Mouse (Mus musculus): ENCODE data around the gene Parp14. TPM values are rescaled to one million over a fixed set of nuclear protein-coding genes. Genes with fewer than 3 reads are reported as not detected.

Parp14 gene
- polyA plus RNA-seq (2014; fragmentation: Nextera tagmentation; extraction: Ambion mirVana): 0.36 and 0.50 TPM in 2 replicates

DNA sequence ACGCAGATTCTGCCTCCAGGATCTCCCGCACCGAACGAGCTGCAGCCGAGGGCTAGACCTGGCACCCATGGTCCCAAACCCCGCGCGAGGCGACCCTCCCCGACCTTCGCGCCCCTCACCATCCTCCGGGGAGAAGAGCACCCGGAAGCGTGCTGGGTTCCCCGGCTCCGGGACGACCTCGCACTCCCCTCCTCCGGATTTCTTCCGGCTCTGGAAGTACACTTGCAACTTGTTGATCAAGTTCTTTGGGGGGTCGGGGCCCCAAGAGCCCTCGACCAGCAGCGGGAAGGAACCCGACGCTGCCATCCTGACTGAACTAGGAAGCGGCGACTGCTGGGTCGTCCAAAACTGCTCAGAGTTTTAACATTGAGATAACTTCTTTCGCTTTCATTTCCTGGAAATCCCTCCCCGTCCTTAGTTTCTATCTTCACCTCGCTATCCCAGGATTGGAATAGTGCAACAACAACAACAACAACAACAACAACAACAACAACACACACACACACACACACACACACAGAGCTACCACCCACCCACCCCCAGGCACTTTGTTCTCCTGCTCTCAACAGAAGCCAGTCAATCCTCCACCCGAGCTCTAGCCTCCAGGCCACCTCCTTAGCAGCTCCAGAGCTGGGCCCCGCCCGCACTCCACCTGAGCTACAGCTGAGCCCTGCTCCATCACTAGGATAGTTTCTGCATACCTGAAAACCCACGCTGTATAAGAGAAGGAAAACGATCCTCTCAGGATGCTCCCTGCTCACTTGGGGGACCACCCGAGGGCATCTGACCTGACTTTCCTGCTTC is at the start of gene Parp14:
Parp14 (minus strand) TSS at position 497 of the 804 bp plus-strand sequence.
- Histone ChIP-seq H3K4me3 (ENCODE audit: low read depth, low read length) (peak within 1 kb of the TSS; percentile 58), H3K4me2 (ENCODE audit: low read depth, severe bottlenecking) (peak within 1 kb of the TSS; percentile 93), H3K9me3 (ENCODE audit: control insufficient read depth, low read length) (no peaks in the 10 kb centered on the region), H3K36me3 (ENCODE audit: control insufficient read depth, insufficient read depth, low read length) (no peaks in the 10 kb centered on the region), H3K9ac (ENCODE audit: low read length) (peak within 1 kb of the TSS; percentile 71), H3K27ac (replicated peaks; ENCODE audit: low read depth, low read length) (no peak within 1 kb of the TSS), H3K4me1 (ENCODE audit: control insufficient read depth, insufficient read depth, low read length) (no peaks in the 10 kb centered on the region), H3K27me3 (ENCODE audit: control insufficient read depth, insufficient read depth, low read length) (peaks cover 13% of the 10 kb centered on the region)
- ATAC-seq (ENCODE audit: insufficient number of reproducible peaks, low FRiP score, low TSS enrichment, low read depth): 0 out of 2 replicates have a peak, but pooled peaks have one; percentile 39
- WGBS: 1% methylated on average over 37 of the region's 38 CpGs
- DNase-seq (ENCODE audit: low spot score): peak; percentile 60

DNA sequence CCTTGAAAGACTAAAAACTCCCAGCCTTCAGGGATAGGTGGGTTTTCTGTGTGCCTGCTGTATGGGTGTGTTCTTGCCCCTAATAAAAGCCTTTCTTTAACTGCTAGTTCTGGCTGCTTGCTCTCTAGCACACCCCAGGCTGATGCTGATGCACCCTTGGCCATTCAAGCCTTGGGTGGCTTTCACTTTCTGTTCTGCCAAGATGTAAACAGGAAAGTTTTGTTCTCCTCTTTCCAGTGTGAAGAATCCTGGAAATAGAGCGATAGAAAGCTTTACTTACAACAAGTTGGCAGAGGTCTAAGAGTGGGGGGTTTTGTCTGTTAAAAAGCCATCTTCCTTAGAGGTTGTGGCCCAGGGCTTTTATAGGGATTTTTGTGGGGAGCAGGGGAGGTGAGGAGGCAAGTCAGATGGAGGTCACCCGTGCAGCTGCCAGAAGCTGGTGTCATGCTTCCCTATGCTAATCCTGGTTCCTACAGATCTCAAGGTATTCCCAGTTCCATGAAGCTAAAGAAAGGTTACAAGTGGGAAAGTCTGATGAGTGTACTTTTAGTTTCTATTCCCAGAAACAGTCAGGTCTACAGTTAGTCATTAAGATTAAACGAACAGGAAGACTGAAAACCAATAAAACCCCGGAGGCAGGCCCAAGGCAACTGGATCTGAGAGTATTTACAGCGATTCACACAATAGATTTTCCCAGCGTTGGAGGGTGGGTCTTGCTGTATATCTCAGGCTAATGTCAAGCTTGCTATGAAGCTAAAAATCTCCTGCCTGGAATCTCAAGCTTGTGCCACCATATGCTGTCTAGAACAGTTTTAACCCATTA is 47.6 kb upstream of the Parp14 start:
- WGBS: 56% methylated on average over 6 of the region's 6 CpGs
- DNase-seq (ENCODE audit: low spot score) (no peak), ATAC-seq (ENCODE audit: insufficient number of reproducible peaks, low FRiP score, low TSS enrichment, low read depth) (no peak)

DNA sequence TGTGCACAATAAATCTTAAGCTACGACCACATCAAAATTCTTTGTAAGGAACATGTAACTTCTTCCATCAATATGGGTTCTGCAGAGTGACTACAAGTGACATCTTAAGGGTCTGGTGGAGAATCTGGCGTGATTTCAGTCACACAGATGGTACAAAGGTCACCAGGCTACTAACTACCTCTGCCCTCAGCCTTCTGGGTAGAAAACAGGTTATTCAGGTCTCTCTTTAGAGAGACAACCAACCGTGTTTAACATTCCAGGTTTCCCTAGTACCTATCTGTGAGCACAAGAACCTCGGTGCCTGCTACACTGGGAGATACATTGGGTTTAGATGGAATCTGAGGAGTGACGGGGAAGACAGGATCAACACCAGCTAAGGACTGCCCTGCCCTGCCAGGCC is 43.0 kb upstream of the Parp14 start:
- H3K4me2 ChIP-seq (ENCODE audit: low read depth, severe bottlenecking): no peak overlapping the region
- H3K4me1 ChIP-seq (ENCODE audit: control insufficient read depth, insufficient read depth, low read length): no peaks in the 10 kb centered on the region
- ATAC-seq (ENCODE audit: insufficient number of reproducible peaks, low FRiP score, low TSS enrichment, low read depth) (no peak), DNase-seq (ENCODE audit: low spot score) (no peak)
- no peaks in the 10 kb centered on the region for H3K9me3 ChIP-seq (ENCODE audit: control insufficient read depth, low read length)
- H3K9ac ChIP-seq (ENCODE audit: low read length): no peak overlapping the region
- WGBS: 69% methylated on average over 5 of the region's 5 CpGs
- H3K27ac ChIP-seq (replicated peaks; ENCODE audit: low read depth, low read length): no peak overlapping the region
- H3K4me3 ChIP-seq (ENCODE audit: low read depth, low read length): no peak overlapping the region
- no peaks in the 10 kb centered on the region for H3K36me3 ChIP-seq (ENCODE audit: control insufficient read depth, insufficient read depth, low read length)
- H3K27me3 ChIP-seq (ENCODE audit: control insufficient read depth, insufficient read depth, low read length): no peaks in the 10 kb centered on the region

More for the DNA sequence above, 47.6 kb upstream of the Parp14 start:
- no peak overlapping the region for H3K9ac ChIP-seq (ENCODE audit: low read length)
- no peaks in the 10 kb centered on the region for H3K36me3 ChIP-seq (ENCODE audit: control insufficient read depth, insufficient read depth, low read length)
- H3K9me3 ChIP-seq (ENCODE audit: control insufficient read depth, low read length): no peaks in the 10 kb centered on the region
- no peaks in the 10 kb centered on the region for H3K4me1 ChIP-seq (ENCODE audit: control insufficient read depth, insufficient read depth, low read length)
- no peaks in the 10 kb centered on the region for H3K27me3 ChIP-seq (ENCODE audit: control insufficient read depth, insufficient read depth, low read length)
- no peak overlapping the region for H3K4me3 ChIP-seq (ENCODE audit: low read depth, low read length)
- no peak overlapping the region for H3K4me2 ChIP-seq (ENCODE audit: low read depth, severe bottlenecking)
- no peak overlapping the region for H3K27ac ChIP-seq (replicated peaks; ENCODE audit: low read depth, low read length)

DNA sequence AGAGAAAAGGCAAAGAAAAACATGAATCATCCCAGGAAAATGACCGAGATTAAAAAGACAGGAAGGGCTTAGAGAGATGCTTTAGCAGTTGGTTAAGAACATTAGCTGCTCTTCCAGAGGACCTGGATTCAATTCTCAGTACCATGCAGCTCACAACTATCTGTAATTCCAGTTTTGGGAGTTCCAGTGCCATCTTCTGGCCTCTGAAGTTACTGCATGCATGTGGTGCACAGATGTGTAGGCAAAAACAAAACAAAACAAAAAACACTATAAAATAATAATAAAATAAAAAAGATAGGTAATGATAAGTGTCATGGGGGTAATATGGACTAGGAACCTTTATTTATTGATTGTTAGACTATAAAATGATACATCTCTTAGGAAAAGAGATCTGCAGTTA is 42.2 kb upstream of the Parp14 start:
- DNase-seq (ENCODE audit: low spot score) (peak; percentile 29), ATAC-seq (ENCODE audit: insufficient number of reproducible peaks, low FRiP score, low TSS enrichment, low read depth) (no peak)
- Histone ChIP-seq H3K4me3 (ENCODE audit: low read depth, low read length) (no peak overlapping the region), H3K9me3 (ENCODE audit: control insufficient read depth, low read length) (no peaks in the 10 kb centered on the region), H3K27ac (replicated peaks; ENCODE audit: low read depth, low read length) (no peak overlapping the region), H3K36me3 (ENCODE audit: control insufficient read depth, insufficient read depth, low read length) (no peaks in the 10 kb centered on the region), H3K27me3 (ENCODE audit: control insufficient read depth, insufficient read depth, low read length) (no peaks in the 10 kb centered on the region), H3K4me2 (ENCODE audit: low read depth, severe bottlenecking) (no peak overlapping the region), H3K9ac (ENCODE audit: low read length) (no peak overlapping the region), H3K4me1 (ENCODE audit: control insufficient read depth, insufficient read depth, low read length) (no peaks in the 10 kb centered on the region)
- WGBS: 69% methylated on average over 1 of the region's 1 CpGs

DNA sequence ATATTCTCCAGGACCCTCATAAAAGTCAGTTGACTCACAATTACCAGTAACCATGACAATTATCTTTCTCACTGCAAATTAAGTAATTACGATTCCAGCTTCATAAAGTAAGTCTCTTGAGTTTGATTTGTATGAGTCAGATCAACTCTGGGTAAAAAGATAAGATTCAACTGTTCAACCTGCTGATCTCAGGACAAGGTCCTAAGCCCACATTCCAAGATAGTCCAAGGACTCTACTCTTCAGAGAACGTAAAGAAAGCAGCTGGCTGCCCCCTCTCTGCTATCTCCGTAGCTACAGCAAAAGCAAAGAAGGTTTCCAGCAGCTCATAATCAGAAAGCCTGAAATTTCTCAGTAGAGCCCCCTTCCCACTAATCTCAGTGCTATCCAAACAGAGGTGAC is 40.1 kb upstream of the Parp14 start:
- Histone ChIP-seq H3K27me3 (ENCODE audit: control insufficient read depth, insufficient read depth, low read length) (no peaks in the 10 kb centered on the region), H3K36me3 (ENCODE audit: control insufficient read depth, insufficient read depth, low read length) (no peaks in the 10 kb centered on the region), H3K4me2 (ENCODE audit: low read depth, severe bottlenecking) (no peak overlapping the region), H3K27ac (replicated peaks; ENCODE audit: low read depth, low read length) (no peak overlapping the region), H3K9me3 (ENCODE audit: control insufficient read depth, low read length) (no peaks in the 10 kb centered on the region), H3K4me1 (ENCODE audit: control insufficient read depth, insufficient read depth, low read length) (no peaks in the 10 kb centered on the region), H3K9ac (ENCODE audit: low read length) (no peak overlapping the region), H3K4me3 (ENCODE audit: low read depth, low read length) (no peak overlapping the region)
- no peak for ATAC-seq (ENCODE audit: insufficient number of reproducible peaks, low FRiP score, low TSS enrichment, low read depth)
- DNase-seq (ENCODE audit: low spot score): no peak
- 89% methylated on average over 3 of the region's 3 CpGs for WGBS

DNA sequence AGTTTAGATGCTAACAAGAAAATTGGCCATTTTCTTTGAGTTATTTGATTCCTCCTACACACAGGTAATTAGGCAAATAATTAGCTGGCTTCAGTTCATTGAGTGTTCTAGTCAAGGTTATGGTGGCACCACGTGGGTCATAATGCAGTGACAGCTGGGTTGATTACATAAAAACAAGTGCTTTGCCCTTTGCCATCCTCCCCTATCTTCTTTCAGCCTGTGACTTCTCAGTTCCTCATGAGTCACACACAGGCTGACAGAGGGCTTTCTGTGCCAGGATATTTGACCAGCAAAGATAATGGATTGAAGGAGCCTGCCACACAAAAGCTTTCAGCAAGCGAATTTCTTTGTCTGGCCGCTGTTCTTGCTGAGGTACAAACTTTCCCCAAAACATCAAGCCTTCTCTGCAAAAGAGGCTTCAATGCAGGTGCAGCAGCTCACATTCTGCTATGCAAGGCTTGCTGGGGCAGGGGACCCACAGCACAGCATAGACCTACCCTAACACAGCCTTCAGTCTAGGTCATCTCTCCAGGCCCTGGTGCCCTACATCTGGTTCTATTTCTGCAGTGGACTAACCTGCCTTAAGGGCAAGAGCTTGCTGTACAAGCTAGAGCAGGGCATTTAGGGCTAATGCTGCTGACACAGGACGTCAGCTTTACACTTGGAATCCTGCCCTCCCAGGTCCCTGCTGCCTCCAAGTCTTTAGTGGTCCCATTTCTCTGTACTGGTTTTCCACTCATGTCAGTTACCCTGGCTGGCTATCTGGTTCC is 36.3 kb upstream of the Parp14 start:
- Histone ChIP-seq H3K36me3 (ENCODE audit: control insufficient read depth, insufficient read depth, low read length) (no peaks in the 10 kb centered on the region), H3K27me3 (ENCODE audit: control insufficient read depth, insufficient read depth, low read length) (no peaks in the 10 kb centered on the region), H3K4me1 (ENCODE audit: control insufficient read depth, insufficient read depth, low read length) (no peaks in the 10 kb centered on the region), H3K4me3 (ENCODE audit: low read depth, low read length) (no peak overlapping the region), H3K27ac (replicated peaks; ENCODE audit: low read depth, low read length) (no peak overlapping the region), H3K9ac (ENCODE audit: low read length) (no peak overlapping the region), H3K9me3 (ENCODE audit: control insufficient read depth, low read length) (no peaks in the 10 kb centered on the region), H3K4me2 (ENCODE audit: low read depth, severe bottlenecking) (no peak overlapping the region)
- ATAC-seq (ENCODE audit: insufficient number of reproducible peaks, low FRiP score, low TSS enrichment, low read depth) (no peak), DNase-seq (ENCODE audit: low spot score) (no peak)
- WGBS: 70% methylated on average over 4 of the region's 4 CpGs

DNA sequence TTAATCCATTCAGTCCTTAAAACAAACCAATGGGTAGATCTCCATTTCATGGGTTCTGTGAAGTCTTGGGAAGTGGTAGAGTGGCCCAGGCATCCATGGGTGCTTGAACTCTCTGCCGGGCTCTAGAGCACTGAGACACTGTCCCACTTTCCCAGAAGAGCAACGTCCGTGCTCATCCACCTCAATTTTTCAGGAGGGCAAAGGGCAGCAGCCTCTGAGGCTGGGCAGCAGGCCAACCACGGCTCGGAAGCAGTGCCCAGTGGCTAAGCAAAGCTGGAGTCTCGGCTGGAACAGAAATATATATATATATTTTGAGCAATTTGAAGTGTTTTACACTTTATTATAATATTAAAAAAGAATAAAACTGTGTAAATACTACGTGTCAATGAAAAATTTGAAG is 35.5 kb upstream of the Parp14 start:
- no peak for ATAC-seq (ENCODE audit: insufficient number of reproducible peaks, low FRiP score, low TSS enrichment, low read depth)
- WGBS: 88% methylated on average over 7 of the region's 7 CpGs

DNA sequence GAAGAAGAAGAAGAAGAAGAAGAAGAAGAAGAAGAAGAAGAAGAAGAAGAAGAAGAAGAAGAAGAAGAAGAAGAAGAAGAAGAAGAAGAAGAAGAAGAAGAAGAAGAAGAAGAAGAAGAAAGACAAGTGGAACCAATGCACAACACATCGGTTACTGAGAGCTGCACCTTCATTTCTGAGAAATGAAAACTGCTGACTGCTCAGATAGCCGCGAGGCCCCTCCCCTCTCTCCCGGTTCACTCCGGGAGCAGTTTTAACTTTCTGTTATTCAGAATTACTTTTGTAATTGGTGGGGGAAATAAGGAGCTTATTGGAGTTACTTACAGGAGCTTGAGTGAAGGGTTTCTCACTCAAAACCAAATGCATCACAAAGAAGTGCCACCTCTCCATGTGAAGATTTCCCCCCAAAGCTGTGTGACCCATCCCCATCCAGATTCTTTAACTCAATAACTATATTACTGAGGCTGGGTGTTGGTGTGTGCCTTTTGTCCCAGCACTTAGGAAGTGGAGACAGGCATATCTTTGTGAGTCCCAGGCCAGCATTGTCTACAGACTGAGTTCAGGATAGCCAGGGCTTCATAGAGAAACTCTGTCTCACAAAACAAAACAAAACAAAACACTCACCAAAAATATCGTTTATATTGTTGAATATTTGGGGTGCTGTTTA is 34.6 kb upstream of the Parp14 start:
- WGBS: 80% methylated on average over 6 of the region's 6 CpGs
- Histone ChIP-seq H3K4me1 (ENCODE audit: control insufficient read depth, insufficient read depth, low read length) (no peaks in the 10 kb centered on the region), H3K36me3 (ENCODE audit: control insufficient read depth, insufficient read depth, low read length) (no peaks in the 10 kb centered on the region), H3K27me3 (ENCODE audit: control insufficient read depth, insufficient read depth, low read length) (no peaks in the 10 kb centered on the region), H3K4me3 (ENCODE audit: low read depth, low read length) (no peak overlapping the region), H3K27ac (replicated peaks; ENCODE audit: low read depth, low read length) (no peak overlapping the region), H3K4me2 (ENCODE audit: low read depth, severe bottlenecking) (no peak overlapping the region), H3K9me3 (ENCODE audit: control insufficient read depth, low read length) (no peaks in the 10 kb centered on the region), H3K9ac (ENCODE audit: low read length) (no peak overlapping the region)
- ATAC-seq (ENCODE audit: insufficient number of reproducible peaks, low FRiP score, low TSS enrichment, low read depth) (no peak), DNase-seq (ENCODE audit: low spot score) (no peak)

More for the DNA sequence above, 35.5 kb upstream of the Parp14 start:
- Histone ChIP-seq H3K27me3 (ENCODE audit: control insufficient read depth, insufficient read depth, low read length) (no peaks in the 10 kb centered on the region), H3K4me3 (ENCODE audit: low read depth, low read length) (no peak overlapping the region), H3K27ac (replicated peaks; ENCODE audit: low read depth, low read length) (no peak overlapping the region), H3K4me2 (ENCODE audit: low read depth, severe bottlenecking) (no peak overlapping the region), H3K36me3 (ENCODE audit: control insufficient read depth, insufficient read depth, low read length) (no peaks in the 10 kb centered on the region), H3K9ac (ENCODE audit: low read length) (no peak overlapping the region), H3K9me3 (ENCODE audit: control insufficient read depth, low read length) (no peaks in the 10 kb centered on the region), H3K4me1 (ENCODE audit: control insufficient read depth, insufficient read depth, low read length) (no peaks in the 10 kb centered on the region)
- no peak for DNase-seq (ENCODE audit: low spot score)
